Mouse (Mus musculus) embryonic stem cell, embryonic (primary cell): ENCODE data around the gene Tmem8b.

Experiments used
- CTCF ChIA-PET, 4 experiments: fragments of 300-600 bp in 2 of 4; fragments of 350-600 bp in 2 of 4; sonication (Branson Sonifier 250); formaldehyde crosslinking; loops; one replicate each; lab custom pipeline; 2022; ENCODE audit warnings: inconsistent platforms in 2 of 4; lab: Charles Lee
- POLR2A ChIA-PET, 4 experiments: fragments of 300-600 bp in 2 of 4; fragments of 350-600 bp in 2 of 4; sonication (Branson Sonifier 250); formaldehyde crosslinking; loops; one replicate each; lab custom pipeline; 2022; ENCODE audit warnings: antibody characterized with exemption in 4 of 4, inconsistent platforms in 1 of 4; lab: Charles Lee

The Tmem8b gene

DNA sequence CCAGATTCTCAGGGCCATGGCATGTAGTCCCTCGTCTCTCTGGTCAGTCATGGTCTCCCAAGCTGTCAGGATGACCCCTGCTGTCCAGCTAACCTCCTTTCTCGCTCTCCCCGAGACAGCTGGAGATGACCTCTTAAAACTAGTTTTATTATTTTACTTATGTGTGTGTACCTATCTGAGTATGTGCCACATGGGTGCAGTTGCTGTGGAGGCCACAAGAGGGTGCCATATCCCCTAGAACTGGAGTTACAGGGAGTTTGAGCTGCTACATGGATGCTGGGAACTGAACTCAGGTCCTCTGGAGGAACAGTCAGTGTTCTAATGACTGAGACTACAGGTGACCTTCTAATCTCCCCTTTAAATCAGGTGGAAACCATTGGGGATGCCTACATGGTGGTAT lies 19.0 kb upstream of the Tmem8b start:
- ChIA-PET POLR2A (interaction anchor here in 3 of 4 experiments (0.5 to 1.4 kb wide), 4 partner anchors 13 to 37 kb away, joined by 3 to 4 read pairs (median 3); no protein-coding TSS in a partner anchor), CTCF (interaction anchor here (0.6 to 3.0 kb wide), 8 partner anchors 12 to 170 kb away, joined by 3 to 14 read pairs (median 3); no protein-coding TSS in a partner anchor)

GRCm38 (mm10) chr4:43652726-43653125 lies 16.0 kb upstream of the Tmem8b start:
- ChIA-PET CTCF (interaction anchor here in 2 of 4 experiments (1.0 to 2.0 kb wide), 3 partner anchors 17 to 23 kb away, joined by 4 to 6 read pairs (median 4); partner anchors contain the start of gene Fam221b (in 1 of the 2)), POLR2A (interaction anchor here (0.5 to 1.2 kb wide), 4 partner anchors 19 to 223 kb away, joined by 3 read pairs; no protein-coding TSS in a partner anchor)

DNA sequence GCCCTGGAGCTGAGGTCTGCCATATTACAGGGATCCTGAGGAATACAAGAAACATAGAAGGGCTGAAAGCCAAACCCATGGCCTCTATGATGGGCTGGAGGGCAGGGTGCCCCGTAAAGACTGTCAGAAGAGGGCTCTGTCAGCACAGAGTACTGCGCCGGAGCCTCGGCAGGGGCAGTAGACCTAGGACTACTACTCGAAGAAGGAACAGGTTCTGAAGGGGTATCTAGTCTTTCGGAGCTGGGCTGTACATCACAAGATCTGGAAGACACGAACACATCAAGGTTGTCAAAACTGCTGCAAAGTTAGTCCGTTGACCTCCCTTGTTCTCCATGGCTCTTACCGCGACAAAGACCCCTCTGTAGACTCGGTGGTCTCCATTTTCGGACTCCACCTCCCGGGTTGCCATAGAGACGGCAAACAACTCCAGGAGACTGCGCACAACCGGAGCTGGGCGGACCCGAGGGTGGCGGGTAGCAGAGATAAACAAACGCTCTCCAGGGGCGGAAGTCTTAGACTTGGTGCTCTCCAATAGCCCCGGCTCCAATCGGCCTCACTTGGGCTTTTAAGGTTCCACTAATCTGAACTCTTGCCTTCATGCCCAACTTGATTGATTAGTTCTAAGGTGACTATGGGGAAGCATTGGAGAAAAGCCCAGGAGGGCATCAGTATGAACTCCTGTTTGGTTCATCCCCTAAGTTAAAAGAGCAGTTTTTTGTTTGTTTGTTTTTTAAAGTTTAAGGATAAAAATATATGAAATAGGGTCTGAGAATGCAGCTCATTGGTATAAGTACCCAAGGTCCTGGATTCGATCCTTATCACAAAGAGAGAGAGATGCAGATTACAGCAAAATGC lies 15.4 kb upstream of the Tmem8b start, which contains the start of gene Spag8:
Gene Spag8, minus strand, starts transcription at position 434 of the 855 bp plus-strand sequence.
- ChIA-PET CTCF (interaction anchor here in 3 of 4 experiments (0.7 to 2.0 kb wide), 4 partner anchors 16 to 23 kb away, joined by 3 to 6 read pairs (median 4); partner anchors contain the start of gene Fam221b (in 1 of the 3)), POLR2A (interaction anchor here (0.5 to 1.2 kb wide), 6 partner anchors 16 to 224 kb away, joined by 3 to 5 read pairs (median 3); partner anchors contain the start of genes Creb3 (in 1 of the 4) and Tln1 (in 1 of the 4))

DNA sequence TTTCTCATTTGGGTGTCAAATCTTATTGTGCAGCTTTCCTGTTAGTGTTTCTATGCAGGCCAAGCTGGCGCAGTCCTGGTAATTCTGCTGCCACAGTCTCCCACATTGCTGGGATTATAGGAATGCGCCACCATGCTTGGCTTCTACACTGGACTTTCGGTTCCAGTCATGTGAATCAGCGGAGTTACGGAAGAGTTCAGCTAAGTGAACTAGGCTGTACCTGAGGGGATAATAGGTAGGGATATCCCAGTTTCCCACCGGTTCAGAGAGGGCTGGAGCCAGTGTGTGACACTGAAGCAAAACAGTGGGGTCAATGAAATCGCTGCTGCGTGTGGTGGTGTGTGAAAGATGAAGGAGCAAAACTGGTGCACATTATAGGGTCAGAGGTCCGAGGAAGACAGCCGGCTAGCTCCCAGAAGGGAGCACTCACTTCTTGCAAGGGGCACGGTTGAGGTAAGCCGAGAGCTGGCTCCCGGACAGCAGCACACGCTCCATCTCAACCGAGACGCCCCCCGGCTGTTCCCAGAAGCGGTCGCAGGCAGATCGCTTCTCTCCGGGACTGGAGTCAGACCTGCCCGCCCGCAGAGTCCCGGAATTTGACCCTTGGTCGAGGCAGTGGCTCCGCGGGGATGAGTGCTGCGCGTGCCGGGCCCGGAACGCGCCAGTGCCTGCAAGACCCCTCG lies 13.0 kb upstream of the Tmem8b start:
- ChIA-PET CTCF (interaction anchor here in 3 of 4 experiments (0.7 to 1.9 kb wide), 13 partner anchors 16 to 224 kb away, joined by 3 to 11 read pairs (median 4); no protein-coding TSS in a partner anchor), POLR2A (interaction anchor here in 3 of 4 experiments (0.6 to 2.7 kb wide), 14 partner anchors 8 to 655 kb away, joined by 3 to 14 read pairs (median 4); partner anchors contain the start of genes Creb3 (in 2 of the 3) and Tln1 (in 2 of the 3))

DNA sequence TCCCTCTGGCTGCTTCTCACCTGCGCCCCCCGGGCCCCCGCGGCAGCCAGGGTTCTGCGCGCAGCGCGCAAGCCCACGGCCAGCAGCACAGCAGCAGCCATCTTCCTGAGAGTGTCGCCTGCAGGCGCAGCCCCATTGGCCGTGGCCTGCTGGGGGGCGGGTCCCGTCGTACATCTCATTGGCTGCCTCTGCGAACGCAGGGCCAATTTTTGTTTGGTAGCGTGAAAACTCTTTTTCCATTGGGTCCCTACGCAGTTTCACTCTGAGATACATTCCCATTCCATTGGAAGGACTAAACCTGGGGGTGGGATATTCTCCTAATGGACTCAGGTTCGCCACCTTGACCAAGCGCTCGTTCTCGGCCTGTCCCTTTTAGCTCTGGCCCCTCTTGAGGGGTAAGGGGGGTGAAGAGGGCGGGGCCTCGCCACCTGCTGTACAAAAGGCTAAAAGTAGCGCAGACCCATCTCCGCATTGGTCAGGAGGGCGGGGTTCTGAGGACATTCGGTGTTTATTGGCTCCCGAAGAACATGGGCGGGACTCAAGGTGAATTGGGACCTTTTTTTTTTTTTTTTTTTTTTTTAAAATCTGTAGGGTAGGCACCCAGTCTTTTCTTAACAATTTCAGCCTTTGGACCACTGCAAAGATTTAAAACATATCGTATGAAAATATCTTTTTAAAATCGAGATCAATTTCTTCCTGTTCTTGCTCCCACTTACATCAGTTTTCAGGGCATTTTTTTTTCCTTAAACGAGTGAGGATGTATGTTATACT lies 12.2 kb upstream of the Tmem8b start, which contains the start of gene Hint2:
Gene Hint2, minus strand, starts transcription at position 128 of the 771 bp plus-strand sequence.
- ChIA-PET POLR2A (interaction anchor here in 3 of 4 experiments (0.6 to 2.7 kb wide), 16 partner anchors 9 to 656 kb away, joined by 3 to 14 read pairs (median 4); partner anchors contain the start of genes Creb3 (in 2 of the 3) and Tln1 (in 2 of the 3)), CTCF (interaction anchor here in 3 of 4 experiments (0.6 to 1.9 kb wide), 16 partner anchors 11 to 609 kb away, joined by 3 to 11 read pairs (median 4); no protein-coding TSS in a partner anchor)

DNA sequence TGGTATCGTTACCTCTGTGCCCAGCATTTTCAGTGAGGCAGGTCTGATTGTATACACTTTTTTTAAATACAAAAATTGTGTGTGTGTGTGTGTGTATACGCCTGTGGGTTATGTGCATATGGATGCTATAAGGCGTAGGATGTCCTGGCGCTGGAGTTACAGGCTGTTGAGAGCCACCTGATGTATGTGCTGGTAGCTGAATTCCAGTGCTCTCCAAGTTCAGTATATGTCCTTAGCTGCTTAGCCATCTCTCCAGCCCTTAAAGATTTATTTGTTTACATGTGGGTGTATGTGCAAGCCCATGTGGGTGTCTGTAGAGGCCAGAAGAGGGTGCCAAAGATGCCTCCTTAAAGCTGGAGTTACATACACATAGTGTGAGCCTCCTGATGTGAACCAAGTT lies 11.6 kb upstream of the Tmem8b start:
- ChIA-PET CTCF (interaction anchor here in 3 of 4 experiments (0.6 to 1.9 kb wide), 14 partner anchors 10 to 610 kb away, joined by 3 to 11 read pairs (median 4); no protein-coding TSS in a partner anchor), POLR2A (interaction anchor here in 2 of 4 experiments (0.9 to 2.7 kb wide), 9 partner anchors 9 to 95 kb away, joined by 3 to 14 read pairs (median 4); partner anchors contain the start of genes Creb3 (in 2 of the 2) and Tln1 (in 2 of the 2))

DNA sequence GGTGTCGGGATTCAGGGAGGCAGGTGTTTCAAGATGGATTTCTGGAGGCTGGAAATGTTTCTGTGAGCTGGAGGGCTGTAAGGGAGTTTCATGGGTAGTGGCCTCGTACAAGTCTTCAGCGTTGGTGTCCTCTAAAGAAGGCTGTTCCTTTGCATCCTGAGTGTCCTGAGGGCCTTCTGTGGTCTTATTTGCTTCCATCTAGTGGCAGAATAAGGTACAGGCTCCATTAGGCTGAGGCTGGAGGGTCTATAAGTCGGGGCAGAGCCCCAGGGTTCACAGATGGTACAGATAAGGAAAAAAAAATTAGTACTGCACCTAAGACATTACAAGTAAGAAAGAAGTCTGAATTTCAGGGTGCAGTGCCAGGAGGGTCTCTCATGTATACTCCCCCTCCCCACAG lies 2.4 kb upstream of the Tmem8b start:
- ChIA-PET CTCF (interaction anchor here in 3 of 4 experiments (0.5 to 2.3 kb wide), 14 partner anchors 9 to 143 kb away, joined by 3 to 13 read pairs (median 3); no protein-coding TSS in a partner anchor), POLR2A (no interaction called here)

GRCm38 (mm10) chr4:43669428-43669794 lies 640 bp downstream of the Tmem8b start:
- CTCF ChIA-PET = interaction anchor here in 1 of 4 experiments (0.6 to 1.9 kb wide), 4 partner anchors 16 to 191 kb away, joined by 3 to 4 read pairs (median 3); partner anchors contain the start of genes Creb3 and Spag8
- POLR2A ChIA-PET = no interaction called here

DNA sequence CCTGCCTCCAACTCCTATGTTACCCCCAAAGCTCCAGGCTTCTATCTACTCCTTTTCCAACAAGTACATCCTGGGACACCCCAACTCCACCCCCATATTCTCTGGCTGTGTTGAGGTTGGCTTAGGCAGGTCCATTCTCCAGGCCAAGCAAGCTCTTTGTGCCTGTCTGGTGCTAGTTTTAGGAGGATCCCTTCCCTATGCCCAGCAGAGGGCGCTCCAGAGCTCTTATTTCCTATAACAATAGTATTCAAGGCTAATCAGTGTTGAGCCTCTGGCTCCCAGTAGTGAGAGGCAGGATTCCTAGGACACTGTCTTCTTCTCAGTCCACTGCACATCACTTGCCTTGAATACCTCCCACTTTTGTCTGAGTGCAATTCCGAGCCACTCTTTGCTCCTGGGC lies 3.3 kb downstream of the Tmem8b start:
- ChIA-PET CTCF (interaction anchor here (0.5 to 2.9 kb wide), 90 partner anchors 8 to 991 kb away, joined by 3 to 24 read pairs (median 4); partner anchors contain the start of genes Hint2 (in 3 of the 4), Creb3 (in 2 of the 4), Gba2 (in 2 of the 4) and Npr2 (in 2 of the 4)), POLR2A (interaction anchor here in 3 of 4 experiments (0.6 to 2.1 kb wide), 19 partner anchors 9 to 164 kb away, joined by 3 to 10 read pairs (median 4); partner anchors contain the start of genes Hint2 (in 2 of the 3), Creb3 (in 1 of the 3), Npr2 (in 1 of the 3) and Spag8 (in 1 of the 3))

DNA sequence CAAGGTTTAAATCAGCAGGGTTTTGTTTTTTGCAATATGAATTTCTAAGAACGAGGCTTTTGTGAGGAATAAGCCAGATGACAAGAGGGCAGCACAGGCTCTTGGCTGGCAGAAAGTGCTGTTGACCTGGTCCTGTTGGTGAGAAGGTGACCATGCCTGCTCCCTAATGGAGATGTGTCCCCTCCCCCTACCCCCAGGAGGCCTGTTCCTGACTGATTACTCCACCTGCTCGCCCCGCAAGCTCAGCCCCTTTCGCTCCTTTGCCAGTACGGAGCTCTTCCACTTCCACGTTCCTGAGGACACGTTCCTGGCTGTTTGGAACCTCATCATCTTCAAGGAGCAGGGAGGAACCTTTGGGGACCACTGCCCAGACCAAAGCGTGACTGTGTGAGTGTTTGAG lies 4.9 kb downstream of the Tmem8b start:
- POLR2A ChIA-PET = interaction anchor here in 2 of 4 experiments (0.6 to 2.1 kb wide), 4 partner anchors 10 to 17 kb away, joined by 3 to 6 read pairs (median 4); partner anchors contain the start of gene Hint2 (in 1 of the 2)
- CTCF ChIA-PET = interaction anchor here in 2 of 4 experiments (1.2 to 2.9 kb wide), 3 partner anchors 30 to 57 kb away, joined by 3 to 23 read pairs (median 5); no protein-coding TSS in a partner anchor

DNA sequence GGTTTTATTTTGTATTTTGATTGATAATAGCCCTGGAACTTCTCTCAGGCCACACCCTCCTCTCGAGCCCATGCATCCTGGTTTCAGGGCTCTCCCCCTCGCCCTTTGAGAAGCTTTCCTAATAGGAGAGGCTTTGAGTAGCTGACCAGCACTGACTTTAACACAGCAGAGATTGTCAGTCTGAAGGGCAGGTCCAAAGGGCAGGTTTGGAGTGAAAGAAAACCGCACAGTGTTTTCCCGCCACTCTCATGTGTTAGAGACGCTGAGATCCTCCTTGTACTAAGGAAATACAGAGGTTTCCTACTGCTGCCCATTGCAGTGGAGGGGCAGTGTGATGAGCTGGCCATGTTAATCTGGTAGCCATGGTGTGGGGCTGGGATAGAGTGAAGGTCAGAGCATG lies 6.2 kb downstream of the Tmem8b start:
- POLR2A ChIA-PET = interaction anchor here in 3 of 4 experiments (0.7 to 2.0 kb wide), 6 partner anchors 13 to 122 kb away, joined by 3 to 6 read pairs (median 4); partner anchors contain the start of genes Gba2 (in 1 of the 3), Hint2 (in 1 of the 3) and Rgp1 (in 1 of the 3)
- CTCF ChIA-PET = interaction anchor here in 2 of 4 experiments (0.5 to 1.1 kb wide), 3 partner anchors 28 to 243 kb away, joined by 5 to 10 read pairs (median 6); no protein-coding TSS in a partner anchor

- ChIA-PET POLR2A (interaction anchor here in 3 of 4 experiments (0.5 to 2.0 kb wide), 10 partner anchors 10 to 337 kb away, joined by 3 to 6 read pairs (median 3); partner anchors contain the start of genes Gba2 (in 1 of the 3), Hint2 (in 1 of the 3) and Rgp1 (in 1 of the 3)), CTCF (interaction anchor here in 3 of 4 experiments (0.5 to 1.1 kb wide), 6 partner anchors 28 to 925 kb away, joined by 3 to 17 read pairs (median 6); no protein-coding TSS in a partner anchor)
Measured at GRCm38 (mm10) chr4:43675608-43676007, 6.8 kb downstream of the Tmem8b start.

DNA sequence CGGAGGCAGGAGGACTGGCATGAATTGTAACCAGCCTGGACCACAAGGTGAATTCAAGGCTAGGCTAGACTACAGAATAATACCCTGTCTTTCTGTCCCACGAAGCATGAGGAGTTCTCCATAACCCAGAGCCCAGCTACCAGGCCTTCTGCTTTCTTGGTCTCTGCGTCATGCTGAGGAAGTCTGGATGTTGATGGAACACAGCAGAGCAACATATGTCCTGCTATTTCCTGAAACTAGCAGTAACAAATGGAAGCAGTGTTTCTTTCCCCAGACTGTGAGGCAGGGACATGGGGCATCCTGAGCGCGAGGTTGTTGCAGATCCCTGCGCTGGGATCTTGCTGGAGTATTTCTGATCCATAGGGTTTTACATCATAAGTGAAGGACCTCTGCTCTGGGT lies 9.8 kb downstream of the Tmem8b start:
- POLR2A ChIA-PET = interaction anchor here in 2 of 4 experiments (0.6 to 0.7 kb wide), 2 partner anchors 17 to 196 kb away, joined by 3 to 4 read pairs; no protein-coding TSS in a partner anchor
- CTCF ChIA-PET = interaction anchor here in 1 of 4 experiments (0.6 kb wide), 1 partner anchor 49 kb away, joined by 3 read pairs; no protein-coding TSS in a partner anchor

GRCm38 (mm10) chr4:43679416-43680043 lies 10.8 kb downstream of the Tmem8b start:
- CTCF ChIA-PET = interaction anchor here in 1 of 4 experiments (0.9 kb wide), 1 partner anchor 8 kb away, joined by 3 read pairs; no protein-coding TSS in a partner anchor
- POLR2A ChIA-PET = interaction anchor here in 1 of 4 experiments (0.5 kb wide), 1 partner anchor 72 kb away, joined by 3 read pairs; no protein-coding TSS in a partner anchor

GRCm38 (mm10) chr4:43690021-43690420 lies 21.2 kb downstream of the Tmem8b start:
- CTCF ChIA-PET = interaction anchor here in 3 of 4 experiments (0.9 to 1.2 kb wide), 4 partner anchors 14 to 18 kb away, joined by 3 to 9 read pairs (median 4); no protein-coding TSS in a partner anchor
- POLR2A ChIA-PET = no interaction called here
